Mouse (Mus musculus): Measurements from ENCODE around the gene Rab31. TPM values are rescaled to one million over a fixed set of nuclear protein-coding genes. Genes with fewer than 3 reads are reported as not detected.

Rab31 gene
- polyA plus RNA-seq, 1 experiment, result 32.1 TPM

- H3K27ac ChIP-seq (ENCODE audit: control insufficient read depth, insufficient read depth, low read depth, low read length), result peak overlapping the region; percentile 87
- H3K36me3 ChIP-seq (ENCODE audit: control insufficient read depth, insufficient read depth, low read length), result no peaks in the 10 kb centered on the region
- H3K4me3 ChIP-seq (ENCODE audit: control insufficient read depth, low read depth, low read length), result no peak overlapping the region
- H3K27me3 ChIP-seq (ENCODE audit: control insufficient read depth, insufficient read depth, low read length), result no peaks in the 10 kb centered on the region
- TF ChIP-seq CTCF (IDR thresholded peaks at IDR 0.05; ENCODE audit: control insufficient read depth, insufficient read depth, insufficient replicate concordance, low read depth, low read length) (no peak), POLR2A (IDR thresholded peaks at IDR 0.05; ENCODE audit: control insufficient read depth, low read depth, low read length) (no peak)
- H3K4me1 ChIP-seq (ENCODE audit: control insufficient read depth, insufficient read depth, low read length), result peaks cover 3% of the 10 kb centered on the region
Observed at GRCm38 (mm10) chr17:65663329-65664078, 109.0 kb downstream of the Rab31 start.

GRCm38 (mm10) chr17:65662662-65663061 lies 109.9 kb downstream of the Rab31 start:
- Histone ChIP-seq H3K27me3 (ENCODE audit: control insufficient read depth, insufficient read depth, low read length) (no peaks in the 10 kb centered on the region), H3K4me1 (ENCODE audit: control insufficient read depth, insufficient read depth, low read length) (peaks cover 5% of the 10 kb centered on the region), H3K4me3 (ENCODE audit: control insufficient read depth, low read depth, low read length) (no peak overlapping the region), H3K27ac (ENCODE audit: control insufficient read depth, insufficient read depth, low read depth, low read length) (peak overlapping the region; percentile 65), H3K36me3 (ENCODE audit: control insufficient read depth, insufficient read depth, low read length) (no peaks in the 10 kb centered on the region)
- TF ChIP-seq CTCF (IDR thresholded peaks at IDR 0.05; ENCODE audit: control insufficient read depth, insufficient read depth, insufficient replicate concordance, low read depth, low read length) (no peak), POLR2A (IDR thresholded peaks at IDR 0.05; ENCODE audit: control insufficient read depth, low read depth, low read length) (no peak)

GRCm38 (mm10) chr17:65658416-65658815 lies 114.1 kb downstream of the Rab31 start:
- Histone ChIP-seq H3K4me3 (ENCODE audit: control insufficient read depth, low read depth, low read length) (no peak overlapping the region), H3K27ac (ENCODE audit: control insufficient read depth, insufficient read depth, low read depth, low read length) (peak overlapping the region; percentile 84; the same call in 1 of the 2 replicates), H3K27me3 (ENCODE audit: control insufficient read depth, insufficient read depth, low read length) (no peaks in the 10 kb centered on the region), H3K4me1 (ENCODE audit: control insufficient read depth, insufficient read depth, low read length) (peaks cover 7% of the 10 kb centered on the region), H3K36me3 (ENCODE audit: control insufficient read depth, insufficient read depth, low read length) (no peaks in the 10 kb centered on the region)
- TF ChIP-seq POLR2A (IDR thresholded peaks at IDR 0.05; ENCODE audit: control insufficient read depth, low read depth, low read length) (no peak), CTCF (IDR thresholded peaks at IDR 0.05; ENCODE audit: control insufficient read depth, insufficient read depth, insufficient replicate concordance, low read depth, low read length) (no peak)

GRCm38 (mm10) chr17:65657958-65658357 lies 114.6 kb downstream of the Rab31 start:
- Histone ChIP-seq H3K36me3 (ENCODE audit: control insufficient read depth, insufficient read depth, low read length) (no peaks in the 10 kb centered on the region), H3K4me1 (ENCODE audit: control insufficient read depth, insufficient read depth, low read length) (peaks cover 7% of the 10 kb centered on the region), H3K27me3 (ENCODE audit: control insufficient read depth, insufficient read depth, low read length) (no peaks in the 10 kb centered on the region), H3K4me3 (ENCODE audit: control insufficient read depth, low read depth, low read length) (no peak overlapping the region), H3K27ac (ENCODE audit: control insufficient read depth, insufficient read depth, low read depth, low read length) (peak overlapping the region; percentile 84)
- TF ChIP-seq CTCF (IDR thresholded peaks at IDR 0.05; ENCODE audit: control insufficient read depth, insufficient read depth, insufficient replicate concordance, low read depth, low read length) (no peak), POLR2A (IDR thresholded peaks at IDR 0.05; ENCODE audit: control insufficient read depth, low read depth, low read length) (no peak)

GRCm38 (mm10) chr17:65656731-65657130 lies 115.8 kb downstream of the Rab31 start:
- no peak for TF ChIP-seq CTCF (IDR thresholded peaks at IDR 0.05; ENCODE audit: control insufficient read depth, insufficient read depth, insufficient replicate concordance, low read depth, low read length)
- TF ChIP-seq POLR2A (IDR thresholded peaks at IDR 0.05; ENCODE audit: control insufficient read depth, low read depth, low read length), result no peak
- Histone ChIP-seq H3K4me1 (ENCODE audit: control insufficient read depth, insufficient read depth, low read length) (peaks cover 7% of the 10 kb centered on the region), H3K36me3 (ENCODE audit: control insufficient read depth, insufficient read depth, low read length) (no peaks in the 10 kb centered on the region), H3K4me3 (ENCODE audit: control insufficient read depth, low read depth, low read length) (no peak overlapping the region), H3K27me3 (ENCODE audit: control insufficient read depth, insufficient read depth, low read length) (no peaks in the 10 kb centered on the region), H3K27ac (ENCODE audit: control insufficient read depth, insufficient read depth, low read depth, low read length) (peak overlapping the region; percentile 78)

- no peak for TF ChIP-seq POLR2A (IDR thresholded peaks at IDR 0.05; ENCODE audit: control insufficient read depth, low read depth, low read length)
- TF ChIP-seq CTCF (IDR thresholded peaks at IDR 0.05; ENCODE audit: control insufficient read depth, insufficient read depth, insufficient replicate concordance, low read depth, low read length), result no peak
- no peaks in the 10 kb centered on the region for H3K27me3 ChIP-seq (ENCODE audit: control insufficient read depth, insufficient read depth, low read length)
Observed at GRCm38 (mm10) chr17:65656076-65656475, 116.5 kb downstream of the Rab31 start.

GRCm38 (mm10) chr17:65655608-65656007 lies 116.9 kb downstream of the Rab31 start:
- Histone ChIP-seq H3K36me3 (ENCODE audit: control insufficient read depth, insufficient read depth, low read length) (no peaks in the 10 kb centered on the region), H3K27ac (ENCODE audit: control insufficient read depth, insufficient read depth, low read depth, low read length) (peak overlapping the region; percentile 74), H3K4me3 (ENCODE audit: control insufficient read depth, low read depth, low read length) (no peak overlapping the region), H3K27me3 (ENCODE audit: control insufficient read depth, insufficient read depth, low read length) (no peaks in the 10 kb centered on the region), H3K4me1 (ENCODE audit: control insufficient read depth, insufficient read depth, low read length) (peaks cover 9% of the 10 kb centered on the region)
- no peak for TF ChIP-seq CTCF (IDR thresholded peaks at IDR 0.05; ENCODE audit: control insufficient read depth, insufficient read depth, insufficient replicate concordance, low read depth, low read length)
- no peak for TF ChIP-seq POLR2A (IDR thresholded peaks at IDR 0.05; ENCODE audit: control insufficient read depth, low read depth, low read length)

More at GRCm38 (mm10) chr17:65656076-65656475, 116.5 kb downstream of the Rab31 start:
- H3K27ac ChIP-seq (ENCODE audit: control insufficient read depth, insufficient read depth, low read depth, low read length), result peak overlapping the region; percentile 74
- H3K36me3 ChIP-seq (ENCODE audit: control insufficient read depth, insufficient read depth, low read length), result no peaks in the 10 kb centered on the region
- H3K4me3 ChIP-seq (ENCODE audit: control insufficient read depth, low read depth, low read length), result no peak overlapping the region
- peaks cover 9% of the 10 kb centered on the region for H3K4me1 ChIP-seq (ENCODE audit: control insufficient read depth, insufficient read depth, low read length)
